ENCODE assay signal across 8 mouse cellular contexts in the genomic region with DNA sequence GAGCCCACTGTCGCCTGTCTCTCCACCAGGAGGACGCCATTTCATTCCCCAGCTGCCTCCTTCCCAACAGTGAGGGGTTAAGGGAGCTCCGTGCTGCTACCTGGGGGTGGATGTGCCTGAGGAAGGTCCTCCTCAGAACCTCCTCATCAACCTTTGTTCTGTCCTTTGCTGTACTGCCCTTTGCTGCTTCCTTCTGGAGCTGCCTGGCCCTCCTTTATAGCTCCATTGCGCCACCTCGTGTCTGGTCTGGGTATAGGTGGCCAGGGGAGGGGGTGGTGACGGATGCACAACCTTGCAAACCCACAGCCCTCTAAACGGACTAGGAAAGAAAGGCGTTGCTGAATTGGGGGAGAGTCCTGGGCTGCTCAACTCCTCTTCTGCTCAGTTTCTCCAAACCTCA. TPM values are rescaled to one million over a fixed set of nuclear protein-coding genes. Genes with fewer than 3 reads are reported as not detected.
A peak's percentile ranks its signal among the peaks of the same experiment; 100 is the strongest.
DNase-seq lines count a peak whose midpoint lies in the region; ATAC-seq and TF ChIP-seq lines count a peak whose summit lies in the region.

No protein-coding gene starts in this region.

- peak; percentile 90 for TF ChIP-seq RAD21 in MEL (IDR thresholded peaks at IDR 0.05; ENCODE audit: low read depth, low read length)

- no peak for TF ChIP-seq POLR2A in MEL (IDR thresholded peaks at IDR 0.05; ENCODE audit: control insufficient read depth in 1 of 2, insufficient read depth in 1 of 2, low read depth in 1 of 2, low read length in 2 of 2, poor library complexity in 1 of 2)

- H3K27ac ChIP-seq in MEL (ENCODE audit: control insufficient read depth, low read depth, low read length) = no peak overlapping the region
- no peak overlapping the region for H3K27ac ChIP-seq in forebrain, embryonic 16.5 days (ENCODE audit: low read length)
- H3K27ac ChIP-seq in lung, embryonic 14.5 days (ENCODE audit: low read depth) = no peak overlapping the region

- H3K9me3 ChIP-seq in MEL (replicated peaks; ENCODE audit: insufficient read depth, low read length) = no peaks in the 10 kb centered on the region
- H3K9me3 ChIP-seq in forebrain, embryonic 16.5 days (ENCODE audit: control insufficient read depth, low read length) = no peaks in the 10 kb centered on the region
- no peaks in the 10 kb centered on the region for H3K9me3 ChIP-seq in lung, embryonic 14.5 days (ENCODE audit: low read depth, low read length)

- no peak overlapping the region for H3K4me3 ChIP-seq in MEL (ENCODE audit: control insufficient read depth in 1 of 2, insufficient read depth in 1 of 2, low read depth in 2 of 2, low read length in 2 of 2)
- H3K4me3 ChIP-seq in forebrain, embryonic 16.5 days (replicated peaks; ENCODE audit: low read length) = no peak overlapping the region
- no peak overlapping the region for H3K4me3 ChIP-seq in lung, embryonic 14.5 days (ENCODE audit: low read depth, low read length)

- WGBS in forebrain, embryonic 16.5 days = 15% methylated on average over 8 of the region's 8 CpGs
- WGBS in lung, embryonic 14.5 days = 15% methylated on average over 8 of the region's 8 CpGs

- no peaks in the 10 kb centered on the region; the same call in 1 of the 2 replicates for H3K79me2 ChIP-seq in MEL (ENCODE audit: control insufficient read depth, insufficient read depth, low read length, poor library complexity)

- no peaks in the 10 kb centered on the region for H3K27me3 ChIP-seq in MEL (ENCODE audit: control insufficient read depth in 1 of 2, insufficient read depth in 2 of 2, low read length in 2 of 2)
- no peaks in the 10 kb centered on the region for H3K27me3 ChIP-seq in forebrain, embryonic 16.5 days (replicated peaks; ENCODE audit: control insufficient read depth, insufficient read depth, low read length)
- no peaks in the 10 kb centered on the region for H3K27me3 ChIP-seq in lung, embryonic 14.5 days (ENCODE audit: insufficient read depth, low read length)

- H3K4me1 ChIP-seq in MEL (ENCODE audit: control insufficient read depth in 1 of 2, insufficient read depth in 2 of 2, low read length in 2 of 2) = peaks cover 3 to 8% of the 10 kb centered on the region in 2 experiments; a peak in 3 of 4 replicates
- H3K4me1 ChIP-seq in forebrain, embryonic 16.5 days (replicated peaks; ENCODE audit: control insufficient read depth, insufficient read depth, low read length) = peaks cover 4% of the 10 kb centered on the region; the same call in 1 of the 2 replicates
- H3K4me1 ChIP-seq in lung, embryonic 14.5 days (ENCODE audit: insufficient read depth) = no peaks in the 10 kb centered on the region

- peak; percentile 68 for ATAC-seq in forebrain, embryonic 16.5 days
- peak; percentile 36 for ATAC-seq in lung, embryonic 14.5 days (ENCODE audit: insufficient read depth)

- DNase-seq in MEL (ENCODE audit: low read depth, low spot score) = peak; percentile 78
- peak; percentile 87 to 89 for DNase-seq in cerebellum, adult 18-20 months
- peak; percentile 94 for DNase-seq in heart, postnatal 4 days
- peak; percentile 76 to 83 for DNase-seq in layer of hippocampus, adult 18-20 months (ENCODE audit: low spot score in 2 of 2)
- peak; percentile 82 for DNase-seq in lung, embryonic 14.5 days
- DNase-seq in ovary, adult 18-20 months (ENCODE audit: low spot score) = peak; percentile 59
- DNase-seq in thymus, postnatal 0 days (ENCODE audit: low spot score) = peak; percentile 83

- no peak overlapping the region for H3K4me2 ChIP-seq in forebrain, embryonic 16.5 days (ENCODE audit: low read length)
- no peak overlapping the region for H3K4me2 ChIP-seq in lung, embryonic 14.5 days

- H3K9ac ChIP-seq in MEL (ENCODE audit: control insufficient read depth, low read depth, low read length, poor library complexity, severe bottlenecking) = no peak overlapping the region
- peak overlapping the region; percentile 50; the same call in 1 of the 2 replicates for H3K9ac ChIP-seq in forebrain, embryonic 16.5 days (replicated peaks; ENCODE audit: low read depth, low read length)
- H3K9ac ChIP-seq in lung, embryonic 14.5 days = no peak overlapping the region

- H3K36me3 ChIP-seq in MEL (ENCODE audit: control insufficient read depth in 1 of 2, insufficient read depth in 2 of 2, low read length in 2 of 2) = peaks cover 0 to 7% of the 10 kb centered on the region in 2 experiments; a peak in 1 of 4 replicates
- no peaks in the 10 kb centered on the region; the same call in 1 of the 2 replicates for H3K36me3 ChIP-seq in forebrain, embryonic 16.5 days (ENCODE audit: control insufficient read depth, insufficient read depth)
- H3K36me3 ChIP-seq in lung, embryonic 14.5 days (ENCODE audit: insufficient read depth) = peaks cover 35% of the 10 kb centered on the region

- TF ChIP-seq CTCF in MEL (IDR thresholded peaks at IDR 0.05 in 2 of 3, conservative IDR thresholded peaks at IDR 0.05 in 1 of 3; ENCODE audit: control insufficient read depth in 1 of 3, insufficient read depth in 1 of 3, low read depth in 2 of 3, low read length in 3 of 3, poor library complexity in 1 of 3, severe bottlenecking in 1 of 3) = peak; percentile 94 to 96 (median 95)
- TF ChIP-seq CTCF in lung, embryonic 14.5 days (IDR thresholded peaks at IDR 0.05; ENCODE audit: low read depth) = peak; percentile 94

- no peak for TF ChIP-seq EP300 in MEL (IDR thresholded peaks at IDR 0.05; ENCODE audit: low read depth in 1 of 2, low read length in 2 of 2)

TF ChIP-seq in MEL, 35 proteins besides CTCF, POLR2A, EP300 and RAD21 (continues in another document):
- TF ChIP-seq ETS1 (IDR thresholded peaks at IDR 0.05; ENCODE audit: low read depth, low read length) (no peak), ZKSCAN1 (IDR thresholded peaks at IDR 0.05; ENCODE audit: low read depth, low read length) (no peak), MAZ (IDR thresholded peaks at IDR 0.05; ENCODE audit: low read depth, low read length) (peak; percentile 91), USF2 (IDR thresholded peaks at IDR 0.05; ENCODE audit: borderline replicate concordance in 1 of 2, insufficient read depth in 1 of 2, low read depth in 1 of 2, low read length in 2 of 2) (no peak), GABPA (IDR thresholded peaks at IDR 0.05; ENCODE audit: low read depth, low read length) (no peak), SMC3 (IDR thresholded peaks at IDR 0.05; ENCODE audit: low read depth, low read length) (peak; percentile 96), RCOR1 (IDR thresholded peaks at IDR 0.05; ENCODE audit: low read depth, low read length) (no peak), HCFC1 (IDR thresholded peaks at IDR 0.05; ENCODE audit: low read depth, low read length) (0 out of 2 replicates have a peak, but pooled peaks have one; percentile 49)

RNA-seq across cellular contexts. Expression of gene Ctrl, which starts 3.1 kb away (rescaled TPM):
- 0.69 and 1.5 TPM in 2 replicates for total RNA-seq in MEL (2012; rRNA removed)
- 1 to 10 TPM in 1 of 2 experiments, not detected in 1; 3.0 TPM for polyA plus RNA-seq in MEL (2012; ENCODE audit: insufficient read depth in 1 of 2, insufficient read length in 2 of 2, low read depth in 1 of 2, low replicate concordance in 2 of 2, missing spikeins in 1 of 2)
- 1.9 and 2.6 TPM in 2 replicates for polyA plus RNA-seq in forebrain, embryonic 16.5 days (2015; fragmentation: Nextera tagmentation; extraction: Ambion mirVana)
- total RNA-seq in heart, postnatal 4 days (2021) = under 1 TPM in 1 of 2 experiments, not detected in 1; 0.32 TPM
- 1 to 10 TPM; 1.1 to 1.8 TPM for total RNA-seq in layer of hippocampus, adult 18-20 months (2021)
- 0.41 and 0.68 TPM in 2 replicates for polyA plus RNA-seq in lung, embryonic 14.5 days (2014; fragmentation: Nextera tagmentation; extraction: Ambion mirVana)
- 0.99 TPM in 2 replicates for polyA plus RNA-seq in thymus, postnatal 0 days (2015; fragmentation: Nextera tagmentation; extraction: Ambion mirVana)

RNA-seq across cellular contexts. Expression of gene Psmb10, which starts 7.6 kb away (rescaled TPM):
- total RNA-seq in MEL (2012; rRNA removed) = 228 and 275 TPM in 2 replicates
- polyA plus RNA-seq in MEL (2012; ENCODE audit: insufficient read depth in 1 of 2, insufficient read length in 2 of 2, low read depth in 1 of 2, low replicate concordance in 2 of 2, missing spikeins in 1 of 2) = 100 to 1,000 TPM in 1 of 2 experiments, not detected in 1; 193 TPM
- 30.5 and 44.8 TPM in 2 replicates for polyA plus RNA-seq in forebrain, embryonic 16.5 days (2015; fragmentation: Nextera tagmentation; extraction: Ambion mirVana)
- total RNA-seq in heart, postnatal 4 days (2021) = 10 to 100 TPM; 85.4 to 94.0 TPM
- total RNA-seq in layer of hippocampus, adult 18-20 months (2021) = 10 to 100 TPM; 62.5 to 74.3 TPM
- 33.6 and 34.0 TPM in 2 replicates for polyA plus RNA-seq in lung, embryonic 14.5 days (2014; fragmentation: Nextera tagmentation; extraction: Ambion mirVana)
- polyA plus RNA-seq in thymus, postnatal 0 days (2015; fragmentation: Nextera tagmentation; extraction: Ambion mirVana) = 385 and 398 TPM in 2 replicates

RNA-seq across cellular contexts. Expression of gene Lcat, which starts 12.6 kb away (rescaled TPM):
- 0.78 and 1.1 TPM in 2 replicates for total RNA-seq in MEL (2012; rRNA removed)
- polyA plus RNA-seq in MEL (2012; ENCODE audit: insufficient read depth in 1 of 2, insufficient read length in 2 of 2, low read depth in 1 of 2, low replicate concordance in 2 of 2, missing spikeins in 1 of 2) = 1 to 10 TPM in 1 of 2 experiments, not detected in 1; 2.5 TPM
- 0.67 and 0.84 TPM in 2 replicates for polyA plus RNA-seq in forebrain, embryonic 16.5 days (2015; fragmentation: Nextera tagmentation; extraction: Ambion mirVana)
- 1 to 10 TPM; 1.4 to 1.7 TPM for total RNA-seq in heart, postnatal 4 days (2021)
- 10 to 100 TPM; 31.7 to 38.4 TPM for total RNA-seq in layer of hippocampus, adult 18-20 months (2021)
- polyA plus RNA-seq in lung, embryonic 14.5 days (2014; fragmentation: Nextera tagmentation; extraction: Ambion mirVana) = 1.2 and 2.1 TPM in 2 replicates
- polyA plus RNA-seq in thymus, postnatal 0 days (2015; fragmentation: Nextera tagmentation; extraction: Ambion mirVana) = 0.40 and 0.62 TPM in 2 replicates

RNA-seq across cellular contexts. Expression of gene Pskh1, which starts 30.4 kb away (rescaled TPM):
- 11.5 and 12.9 TPM in 2 replicates for total RNA-seq in MEL (2012; rRNA removed)
- 10 to 100 TPM in 1 of 2 experiments, not detected in 1; 26.2 TPM for polyA plus RNA-seq in MEL (2012; ENCODE audit: insufficient read depth in 1 of 2, insufficient read length in 2 of 2, low read depth in 1 of 2, low replicate concordance in 2 of 2, missing spikeins in 1 of 2)
- 10.5 and 10.7 TPM in 2 replicates for polyA plus RNA-seq in forebrain, embryonic 16.5 days (2015; fragmentation: Nextera tagmentation; extraction: Ambion mirVana)
- 10 to 100 TPM; 21.7 to 24.3 TPM for total RNA-seq in heart, postnatal 4 days (2021)
- 1 to 10 TPM; 6.5 to 7.3 TPM for total RNA-seq in layer of hippocampus, adult 18-20 months (2021)
- polyA plus RNA-seq in lung, embryonic 14.5 days (2014; fragmentation: Nextera tagmentation; extraction: Ambion mirVana) = 32.0 and 33.7 TPM in 2 replicates
- 18.4 and 21.6 TPM in 2 replicates for polyA plus RNA-seq in thymus, postnatal 0 days (2015; fragmentation: Nextera tagmentation; extraction: Ambion mirVana)

RNA-seq across cellular contexts. Expression of gene Slc12a4, which starts 35.3 kb away (rescaled TPM):
- total RNA-seq in MEL (2012; rRNA removed) = 22.2 and 25.6 TPM in 2 replicates
- polyA plus RNA-seq in MEL (2012; ENCODE audit: insufficient read depth in 1 of 2, insufficient read length in 2 of 2, low read depth in 1 of 2, low replicate concordance in 2 of 2, missing spikeins in 1 of 2) = 10 to 100 TPM in 1 of 2 experiments, not detected in 1; 32.3 TPM
- polyA plus RNA-seq in forebrain, embryonic 16.5 days (2015; fragmentation: Nextera tagmentation; extraction: Ambion mirVana) = 12.5 and 13.9 TPM in 2 replicates
- total RNA-seq in heart, postnatal 4 days (2021) = 10 to 100 TPM; 62.4 to 65.8 TPM
- 10 to 100 TPM; 18.6 to 20.8 TPM for total RNA-seq in layer of hippocampus, adult 18-20 months (2021)
- 32.9 and 35.8 TPM in 2 replicates for polyA plus RNA-seq in lung, embryonic 14.5 days (2014; fragmentation: Nextera tagmentation; extraction: Ambion mirVana)
- polyA plus RNA-seq in thymus, postnatal 0 days (2015; fragmentation: Nextera tagmentation; extraction: Ambion mirVana) = 17.5 and 18.6 TPM in 2 replicates
